Mouse (Mus musculus): Measurements from ENCODE around the gene Cdadc1.

DNA sequence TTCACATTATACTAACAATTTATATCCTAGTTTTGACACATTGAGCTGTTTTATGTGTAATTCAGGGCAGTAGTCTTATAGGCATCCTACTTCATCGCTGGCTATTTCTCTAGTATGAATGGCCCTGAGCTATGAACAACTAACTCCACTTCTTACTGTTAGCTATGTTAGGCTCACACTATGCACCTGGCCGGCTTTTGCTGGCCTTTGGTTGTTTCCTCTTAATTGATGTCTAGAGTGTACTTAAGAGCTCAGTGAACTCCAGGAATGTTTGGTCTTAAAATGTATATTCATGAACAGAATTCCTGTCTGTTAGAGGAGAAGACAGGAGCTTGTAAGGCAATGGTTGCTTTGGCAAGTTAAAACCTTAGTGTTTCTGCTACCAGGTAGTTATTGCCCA lies 57.5 kb downstream of the Cdadc1 start:
- TF ChIP-seq CTCF (IDR thresholded peaks at IDR 0.05; ENCODE audit: low read depth) (no peak), EP300 (IDR thresholded peaks at IDR 0.05; ENCODE audit: low read depth) (no peak)
